Mouse (Mus musculus) stomach, postnatal 0 days (tissue): ENCODE measurements around the gene Tomt.

ENCODE experiments used
- CTCF ChIP-seq: IDR thresholded peaks from 2 replicates; pipeline ENCODE4 v1.5.1; 2016; ENCODE audit warnings: antibody characterized with exemption, low read depth, mild to moderate bottlenecking, moderate library complexity
- EP300 ChIP-seq: optimal IDR thresholded peaks from 2 replicates; pipeline ENCODE3; 2016; ENCODE audit warnings: antibody characterized with exemption

GRCm38 (mm10) chr7:101863415-101863814, 42.7 kb downstream of the Tomt start, which contains the start of gene Anapc15:
- TF ChIP-seq CTCF = no peak
- TF ChIP-seq EP300 = no peak
